Mouse (Mus musculus) cortical plate, adult 2 months (tissue): ENCODE data around the gene Rom1.

Experiments
- CTCF ChIP-seq: fragments of 200-500 bp; IDR thresholded peaks from 2 replicates; pipeline ENCODE4 v1.5.1; 2011; ENCODE audit warnings: mild to moderate bottlenecking, control low read depth, low read length; ENCODE audit not compliant: insufficient read depth; ENCODE audit errors: extremely low read depth
- POLR2A ChIP-seq: fragments of 200-500 bp; IDR thresholded peaks from 2 replicates; pipeline ENCODE4 v1.6.1; 2011; ENCODE audit warnings: mild to moderate bottlenecking, low read length, control low read depth; ENCODE audit not compliant: insufficient read depth; ENCODE audit errors: extremely low read depth

- TF ChIP-seq POLR2A (no peak), CTCF (no peak)
Observed at GRCm38 (mm10) chr19:8975491-8975890, 46.3 kb upstream of the Rom1 start.
